Mouse (Mus musculus) megakaryocyte, embryonic 14.5 days (primary cell): ENCODE measurements at regions not wholly inside any gene's neighbourhood (a gene's known extent, or its start where the extent isn't known, plus 50 kb on each side); places are given as distances from the start of the nearest gene placed in this dataset.

Experiments used
- FLI1 ChIP-seq: IDR thresholded peaks from 2 replicates; pipeline ENCODE4 v1.6.1; 2012; ENCODE audit warnings: low read length, inconsistent platforms, mixed read lengths
- GATA1 ChIP-seq: IDR thresholded peaks from 3 replicates; pipeline ENCODE4 v1.6.1; 2012; ENCODE audit warnings: mixed read lengths, low read length, inconsistent platforms, borderline replicate concordance

GRCm38 (mm10) chr13:110832442-110832841 is 422.4 kb upstream of the Actbl2 start:
- TF ChIP-seq GATA1 (no peak), FLI1 (no peak)
